Comparison of ENCODE assay signal across 8 mouse cellular contexts in the genomic region with DNA sequence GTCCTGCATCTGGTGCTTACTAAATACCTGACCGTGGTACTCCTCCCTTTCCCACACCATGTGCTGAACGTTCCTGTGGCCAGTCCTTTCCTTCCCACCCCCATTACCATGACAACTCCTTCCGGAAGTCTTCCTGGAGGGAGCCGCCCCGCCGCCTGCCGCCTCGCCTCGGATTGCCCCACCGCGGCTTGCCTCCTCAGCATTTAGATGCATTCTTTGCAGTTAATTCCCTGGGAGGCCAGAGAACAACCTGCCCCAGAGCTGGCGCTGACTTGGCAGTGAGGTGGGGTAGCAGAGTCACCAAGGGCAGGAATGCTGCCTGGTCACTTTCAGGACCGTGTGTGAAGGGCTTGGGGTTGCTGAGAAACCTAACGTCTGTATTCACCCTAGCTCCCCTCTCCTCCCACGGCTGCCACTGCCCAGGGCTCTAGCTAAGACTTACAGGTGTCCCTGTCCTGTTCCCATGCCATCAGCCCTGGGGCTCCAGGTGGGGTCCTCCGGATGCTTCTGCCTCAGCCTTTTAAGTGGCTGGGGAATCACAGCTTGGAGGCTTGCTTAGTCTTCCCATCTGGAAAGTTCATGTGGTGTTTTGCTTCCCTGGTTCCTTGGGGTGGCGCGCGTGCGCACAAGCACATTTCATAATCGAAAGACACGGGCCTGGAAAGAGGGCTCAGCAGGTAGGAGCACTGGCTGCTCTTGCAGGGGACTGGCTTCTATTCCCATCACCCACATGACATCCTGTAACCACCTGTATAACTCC. TPM values are rescaled to one million over a fixed set of nuclear protein-coding genes. Genes with fewer than 3 reads are reported as not detected.
DNase-seq lines count a peak whose midpoint lies in the region; TF ChIP-seq lines count a peak whose summit lies in the region.
"Had no signal": no experiment of that assay in that cellular context is flagged by ENCODE, and none has a peak within 500 bp of the region (broad histone marks: within the 10 kb centered on the region; RNA-seq: fewer than 3 reads in every experiment).

No protein-coding gene starts in this region.

- no peak for TF ChIP-seq POLR2A in testis, adult 2 months (IDR thresholded peaks at IDR 0.05; ENCODE audit: control insufficient read depth, low read depth, low read length)

- peak overlapping the region; percentile 63 for H3K4me3 ChIP-seq in testis, adult 2 months (ENCODE audit: control insufficient read depth, low read depth, low read length)

- DNase-seq in testis, postnatal 10 days (ENCODE audit: low spot score): no peak
- DNase-seq in fibroblast of lung, adult 2 months (ENCODE audit: low read depth): peak; percentile 84
- DNase-seq in kidney, adult 9 months: peak; percentile 83
- peak; percentile 80 for DNase-seq in lung, postnatal 10 days
- DNase-seq in spleen, adult 18-20 months: no peak
- no peak for DNase-seq in cerebellum, postnatal 10 days

- no peak for TF ChIP-seq CTCF in testis, adult 2 months (IDR thresholded peaks at IDR 0.05; ENCODE audit: control insufficient read depth, insufficient read depth, insufficient replicate concordance, low read depth, low read length)

- H3K27ac ChIP-seq in testis, adult 2 months (ENCODE audit: control insufficient read depth, insufficient read depth, low read depth, low read length): no peak overlapping the region

- peaks cover 35% of the 10 kb centered on the region for H3K4me1 ChIP-seq in testis, adult 2 months (ENCODE audit: control insufficient read depth, insufficient read depth, low read length)

- no peaks in the 10 kb centered on the region for H3K36me3 ChIP-seq in testis, adult 2 months (ENCODE audit: control insufficient read depth, insufficient read depth, low read length)

- H3K27me3 ChIP-seq in testis, adult 2 months (ENCODE audit: control insufficient read depth, insufficient read depth, low read length): no peaks in the 10 kb centered on the region

RNA-seq across cellular contexts. Expression of gene Tent5b, which starts 4.5 kb away (rescaled TPM):
- 35.7 and 45.4 TPM in 2 replicates for polyA plus RNA-seq in testis, adult 2 months (2012; rRNA removed)

RNA-seq across cellular contexts. Expression of gene Trnp1, which starts 13.9 kb away (rescaled TPM):
- polyA plus RNA-seq in testis, adult 2 months (2012; rRNA removed): 1.3 and 2.0 TPM in 2 replicates
- polyA plus RNA-seq: liver, embryonic 16.5 days had no signal

RNA-seq across cellular contexts. Expression of gene Kdf1, which starts 34.3 kb away (rescaled TPM):
- polyA plus RNA-seq in testis, adult 2 months (2012; rRNA removed): 3.4 and 4.3 TPM in 2 replicates

Comparison
In these comparisons a context has a peak if more than half of its experiments do, and no peak if none do; other contexts are left out.
1. DNase-seq: peak in fibroblast of lung, adult 2 months (single experiment), kidney, adult 9 months (single experiment) and lung, postnatal 10 days (single experiment); none in testis, postnatal 10 days (single experiment), spleen, adult 18-20 months (0 of 2) and cerebellum, postnatal 10 days (0 of 2).